Mouse (Mus musculus): ENCODE measurements around the gene Hs6st1. TPM values are rescaled to one million over a fixed set of nuclear protein-coding genes. Genes with fewer than 3 reads are reported as not detected.

Hs6st1 gene
- total and polyA plus RNA-seq, 3 experiments, result 9.1 to 18.1 (median 17.7) TPM

- H3K27me3 ChIP-seq (replicated peaks), result no peaks in the 10 kb centered on the region
- peaks cover 3 to 13% of the 10 kb centered on the region in 2 experiments; a peak in 2 of 4 replicates for H3K4me1 ChIP-seq (ENCODE audit: control insufficient read depth in 1 of 2, insufficient read depth in 2 of 2)
- TF ChIP-seq ZC3H11A (IDR thresholded peaks at IDR 0.05; ENCODE audit: low read depth, low read length), result no peak
- TF ChIP-seq RAD21 (IDR thresholded peaks at IDR 0.05; ENCODE audit: low read depth, low read length), result no peak
- TF ChIP-seq ELF1 (IDR thresholded peaks at IDR 0.05; ENCODE audit: low read depth, low read length), result no peak
- TF ChIP-seq MXI1 (IDR thresholded peaks at IDR 0.05; ENCODE audit: low read depth, low read length), result no peak
- H3K4me2 ChIP-seq (ENCODE audit: insufficient read depth, low read depth, poor library complexity, severe bottlenecking), result no peak overlapping the region
- no peak overlapping the region for H3K27ac ChIP-seq (ENCODE audit: insufficient read depth, low read depth)
- dilution Hi-C loops (cut with MboI; ENCODE audit: extremely low pct_ligation_motif_present, extremely low pct_unique_long_range_greater_than_20kb, low sequenced_read_pairs) (no loop called here), in situ Hi-C loops (cut with MboI; ENCODE audit: low pct_ligation_motif_present, low pct_unique_long_range_greater_than_20kb, low sequenced_read_pairs) (loop anchor here (5.0 kb wide), 1 partner anchor 48 kb away; the partner anchor contains the start of gene Hs6st1)
- H3K36me3 ChIP-seq (replicated peaks in 1 of 2; ENCODE audit: control insufficient read depth in 1 of 2, insufficient read depth in 1 of 2, low read length in 1 of 2), result no peaks in the 10 kb centered on the region
- no peaks in the 10 kb centered on the region for H3K9me3 ChIP-seq (replicated peaks; ENCODE audit: low read length)
- DNase-seq (ENCODE audit: extremely low read depth), result no peak
- H3K9ac ChIP-seq (ENCODE audit: insufficient read depth, low read depth), result no peak overlapping the region
- no peaks in the 10 kb centered on the region for H3K79me2 ChIP-seq (replicated peaks; ENCODE audit: control insufficient read depth, extremely low read depth, insufficient read depth, poor library complexity, severe bottlenecking)
- no peak overlapping the region for H3K4me3 ChIP-seq (replicated peaks in 1 of 3; ENCODE audit: low read depth in 2 of 3, low read length in 2 of 3, poor library complexity in 1 of 3)
These were observed 46.6 kb downstream of the Hs6st1 start for GRCm38 (mm10) chr1:36114844-36115243.

GRCm38 (mm10) chr1:36116488-36116887, 48.3 kb downstream of the Hs6st1 start:
- no peaks in the 10 kb centered on the region for H3K9me3 ChIP-seq (replicated peaks; ENCODE audit: low read length)
- no peaks in the 10 kb centered on the region for H3K27me3 ChIP-seq (replicated peaks)
- no peak overlapping the region for H3K4me2 ChIP-seq (ENCODE audit: insufficient read depth, low read depth, poor library complexity, severe bottlenecking)
- no peaks in the 10 kb centered on the region for H3K36me3 ChIP-seq (replicated peaks in 1 of 2; ENCODE audit: control insufficient read depth in 1 of 2, insufficient read depth in 1 of 2, low read length in 1 of 2)
- dilution Hi-C loops (cut with MboI; ENCODE audit: extremely low pct_ligation_motif_present, extremely low pct_unique_long_range_greater_than_20kb, low sequenced_read_pairs) (no loop called here), in situ Hi-C loops (cut with MboI; ENCODE audit: low pct_ligation_motif_present, low pct_unique_long_range_greater_than_20kb, low sequenced_read_pairs) (no loop called here)
- H3K27ac ChIP-seq (ENCODE audit: insufficient read depth, low read depth), result no peak overlapping the region
- no peak overlapping the region for H3K4me3 ChIP-seq (replicated peaks in 1 of 3; ENCODE audit: low read depth in 2 of 3, low read length in 2 of 3, poor library complexity in 1 of 3)
- no peak overlapping the region for H3K9ac ChIP-seq (ENCODE audit: insufficient read depth, low read depth)
- H3K79me2 ChIP-seq (replicated peaks; ENCODE audit: control insufficient read depth, extremely low read depth, insufficient read depth, poor library complexity, severe bottlenecking), result no peaks in the 10 kb centered on the region
- peaks cover 3 to 13% of the 10 kb centered on the region in 2 experiments; a peak in 2 of 4 replicates for H3K4me1 ChIP-seq (ENCODE audit: control insufficient read depth in 1 of 2, insufficient read depth in 2 of 2)
- TF ChIP-seq POLR2A (IDR thresholded peaks at IDR 0.05; ENCODE audit: low read depth, low read length), result no peak
- no peak for TF ChIP-seq MAFK (IDR thresholded peaks at IDR 0.05; ENCODE audit: insufficient replicate concordance, low read length)
- TF ChIP-seq POLR2AphosphoS2 (IDR thresholded peaks at IDR 0.05; ENCODE audit: low read depth, low read length), result no peak
- no peak for TF ChIP-seq KAT2A (IDR thresholded peaks at IDR 0.05; ENCODE audit: insufficient replicate concordance, low read length)
- no peak for TF ChIP-seq JUN (IDR thresholded peaks at IDR 0.05; ENCODE audit: insufficient read depth, low read depth, low read length)
- no peak for TF ChIP-seq MAZ (IDR thresholded peaks at IDR 0.05; ENCODE audit: low read depth, low read length)
- TF ChIP-seq CHD1 (IDR thresholded peaks at IDR 0.05; ENCODE audit: low read depth, low read length), result no peak
- TF ChIP-seq ELF1 (IDR thresholded peaks at IDR 0.05; ENCODE audit: low read depth, low read length), result no peak
- no peak for TF ChIP-seq CTCF (conservative IDR thresholded peaks at IDR 0.05 in 1 of 2, IDR thresholded peaks at IDR 0.05 in 1 of 2; ENCODE audit: low read depth in 2 of 2, low read length in 2 of 2)
- no peak for TF ChIP-seq ETS1 (conservative IDR thresholded peaks at IDR 0.05; ENCODE audit: low read depth, low read length)
- TF ChIP-seq MAX (IDR thresholded peaks at IDR 0.05; ENCODE audit: low read length), result no peak
- no peak for TF ChIP-seq ZC3H11A (IDR thresholded peaks at IDR 0.05; ENCODE audit: low read depth, low read length)
- no peak for TF ChIP-seq MYC (IDR thresholded peaks at IDR 0.05; ENCODE audit: low read depth, low read length)
- TF ChIP-seq SMC3 (IDR thresholded peaks at IDR 0.05; ENCODE audit: low read depth, low read length), result no peak
- TF ChIP-seq IRF4 (IDR thresholded peaks at IDR 0.05; ENCODE audit: low read depth, low read length), result no peak
- TF ChIP-seq JUND (conservative IDR thresholded peaks at IDR 0.05; ENCODE audit: low read depth, low read length), result no peak
- no peak for TF ChIP-seq NELFE (IDR thresholded peaks at IDR 0.05; ENCODE audit: low read depth, low read length)
- TF ChIP-seq SIN3A (IDR thresholded peaks at IDR 0.05; ENCODE audit: low read length), result no peak
- DNase-seq (ENCODE audit: extremely low read depth), result no peak

Data from CH12.LX (cell line).